Mouse (Mus musculus) lung, adult 2 months (tissue): ENCODE measurements around the gene Defb48.

Experiments
- CTCF ChIP-seq: fragments of 200-500 bp; IDR thresholded peaks from 2 replicates; pipeline ENCODE4 v1.5.1; 2011; ENCODE audit warnings: mild to moderate bottlenecking, low read length, control low read depth; ENCODE audit not compliant: insufficient read depth
- POLR2A ChIP-seq: fragments of 200-500 bp; IDR thresholded peaks from 2 replicates; pipeline ENCODE4 v1.6.1; 2011; ENCODE audit warnings: low read depth, mild to moderate bottlenecking, control low read depth, low read length, borderline replicate concordance; ENCODE audit errors: extremely low read depth

- TF ChIP-seq CTCF, result no peak
- no peak for TF ChIP-seq POLR2A
Measured at GRCm38 (mm10) chr14:63013082-63013481, 28.8 kb upstream of the Defb48 start.
